Mouse (Mus musculus) testis, adult 2 months (tissue): ENCODE measurements around the gene Mtx3. TPM values are rescaled to one million over a fixed set of nuclear protein-coding genes. Genes with fewer than 3 reads are reported as not detected.

Experiments used
- H3K27ac ChIP-seq: fragments of 200-500 bp; 2 replicates; pipeline ENCODE4 v1.5.1; 2012; ENCODE audit warnings: low read depth, low read length; ENCODE audit not compliant: control insufficient read depth, insufficient read depth
- H3K27me3 ChIP-seq: fragments of 200-500 bp; 2 replicates; pipeline ENCODE4 v1.6.1; 2012; ENCODE audit warnings: mild to moderate bottlenecking, low read length, moderate library complexity; ENCODE audit not compliant: control insufficient read depth, insufficient read depth
- H3K36me3 ChIP-seq: fragments of 200-500 bp; 2 replicates; pipeline ENCODE4 v1.6.1; 2012; ENCODE audit warnings: mild to moderate bottlenecking, low read length; ENCODE audit not compliant: control insufficient read depth, insufficient read depth
- H3K4me1 ChIP-seq: fragments of 200-500 bp; 2 replicates; pipeline ENCODE4 v1.6.1; 2012; ENCODE audit warnings: low read length; ENCODE audit not compliant: control insufficient read depth, insufficient read depth
- H3K4me3 ChIP-seq: fragments of 200-500 bp; 2 replicates; pipeline ENCODE4 v1.5.1; 2012; ENCODE audit warnings: low read depth, mild to moderate bottlenecking, low read length, moderate library complexity, mixed read lengths; ENCODE audit not compliant: control insufficient read depth
- CTCF ChIP-seq: fragments of 200-500 bp; IDR thresholded peaks from 2 replicates; pipeline ENCODE4 v1.5.1; 2012; ENCODE audit warnings: low read depth, mild to moderate bottlenecking, inconsistent platforms, low read length, moderate library complexity; ENCODE audit not compliant: control insufficient read depth, insufficient read depth, insufficient replicate concordance
- POLR2A ChIP-seq: fragments of 200-500 bp; IDR thresholded peaks from 2 replicates; pipeline ENCODE4 v1.6.1; 2012; ENCODE audit warnings: low read depth, mild to moderate bottlenecking, inconsistent platforms, low read length, moderate library complexity; ENCODE audit not compliant: control insufficient read depth
- polyA plus RNA-seq: library from polyadenylated mRNA; depleted of rRNA; stranded (reverse); fragments of >200 nt; gene quantifications from 2 replicates; pipeline ENCODE4 v1.2.3, GENCODE M21; 2012

The Mtx3 gene
- polyA plus RNA-seq, 1 experiment: 4.3 TPM

GRCm38 (mm10) chr13:92859959-92860358, 15.4 kb downstream of the Mtx3 start:
- Histone ChIP-seq H3K36me3 (no peaks in the 10 kb centered on the region), H3K4me1 (no peaks in the 10 kb centered on the region), H3K27ac (no peak overlapping the region), H3K4me3 (no peak overlapping the region), H3K27me3 (no peaks in the 10 kb centered on the region)
- no peak for TF ChIP-seq POLR2A
- no peak for TF ChIP-seq CTCF

GRCm38 (mm10) chr13:92865358-92865757, 20.8 kb downstream of the Mtx3 start:
- Histone ChIP-seq H3K4me3 (no peak overlapping the region), H3K27me3 (no peaks in the 10 kb centered on the region), H3K4me1 (no peaks in the 10 kb centered on the region), H3K36me3 (no peaks in the 10 kb centered on the region), H3K27ac (no peak overlapping the region)
- no peak for TF ChIP-seq POLR2A
- TF ChIP-seq CTCF: no peak

- no peak overlapping the region for H3K4me3 ChIP-seq
- no peak for TF ChIP-seq POLR2A
- H3K36me3 ChIP-seq: no peaks in the 10 kb centered on the region
- no peaks in the 10 kb centered on the region for H3K27me3 ChIP-seq
- no peak overlapping the region for H3K27ac ChIP-seq
- no peaks in the 10 kb centered on the region for H3K4me1 ChIP-seq
These were observed 22.1 kb downstream of the Mtx3 start for GRCm38 (mm10) chr13:92866680-92867079.

GRCm38 (mm10) chr13:92879514-92879913, 35.0 kb downstream of the Mtx3 start:
- no peak overlapping the region for H3K27ac ChIP-seq
- TF ChIP-seq POLR2A: no peak
- H3K4me3 ChIP-seq: no peak overlapping the region
- no peaks in the 10 kb centered on the region for H3K36me3 ChIP-seq
- H3K27me3 ChIP-seq: no peaks in the 10 kb centered on the region
- H3K4me1 ChIP-seq: no peaks in the 10 kb centered on the region

- TF ChIP-seq POLR2A (no peak), CTCF (no peak)
- Histone ChIP-seq H3K27me3 (no peaks in the 10 kb centered on the region), H3K27ac (no peak overlapping the region), H3K4me3 (no peak overlapping the region), H3K4me1 (no peaks in the 10 kb centered on the region), H3K36me3 (no peaks in the 10 kb centered on the region)
These were observed 35.4 kb downstream of the Mtx3 start for GRCm38 (mm10) chr13:92879933-92880332.

- TF ChIP-seq POLR2A: no peak
- TF ChIP-seq CTCF: no peak
These were observed 36.0 kb downstream of the Mtx3 start for GRCm38 (mm10) chr13:92880589-92880988.

GRCm38 (mm10) chr13:92882271-92882985, 37.9 kb downstream of the Mtx3 start:
- Histone ChIP-seq H3K4me1 (no peaks in the 10 kb centered on the region), H3K4me3 (no peak overlapping the region), H3K27me3 (no peaks in the 10 kb centered on the region), H3K27ac (no peak overlapping the region), H3K36me3 (no peaks in the 10 kb centered on the region)
- TF ChIP-seq CTCF (no peak), POLR2A (no peak)

More at GRCm38 (mm10) chr13:92880589-92880988, 36.0 kb downstream of the Mtx3 start:
- no peak overlapping the region for H3K27ac ChIP-seq
- H3K36me3 ChIP-seq: no peaks in the 10 kb centered on the region
- no peaks in the 10 kb centered on the region for H3K4me1 ChIP-seq
- no peaks in the 10 kb centered on the region for H3K27me3 ChIP-seq
- H3K4me3 ChIP-seq: no peak overlapping the region
